Mouse (Mus musculus) embryonic fibroblast, embryonic 13.5 days (primary cell): ENCODE data around the gene Ankrd44. TPM values are rescaled to one million over a fixed set of nuclear protein-coding genes. Genes with fewer than 3 reads are reported as not detected.

ENCODE experiments used
- H3K27ac ChIP-seq: 2 replicates; pipeline ENCODE4 v1.5.1; 2012; ENCODE audit warnings: low read length, control low read depth, inconsistent platforms; ENCODE audit not compliant: insufficient read depth
- H3K4me1 ChIP-seq: 2 replicates; pipeline ENCODE4 v1.6.1; 2011; ENCODE audit warnings: low read length; ENCODE audit not compliant: control insufficient read depth, insufficient read depth
- H3K4me3 ChIP-seq: 2 replicates; pipeline ENCODE4 v1.5.1; 2011; ENCODE audit warnings: mild to moderate bottlenecking, control low read depth, low read length; ENCODE audit not compliant: insufficient read depth
- CTCF ChIP-seq: IDR thresholded peaks from 2 replicates; pipeline ENCODE4 v1.5.1; 2011; ENCODE audit warnings: mild to moderate bottlenecking, control low read depth, low read length, moderate library complexity, borderline replicate concordance; ENCODE audit not compliant: insufficient read depth
- POLR2A ChIP-seq: IDR thresholded peaks from 2 replicates; pipeline ENCODE4 v1.6.1; 2011; ENCODE audit warnings: low read depth, mild to moderate bottlenecking, control low read depth, low read length, moderate library complexity
- polyA plus RNA-seq: library from polyadenylated mRNA; stranded (reverse); fragments of >200 nt; gene quantifications from 2 replicates; pipeline ENCODE4 v1.2.4, GENCODE M21; 2011; ENCODE audit warnings: low read depth; ENCODE audit not compliant: missing spikeins, insufficient read length

Gene Ankrd44
- polyA plus RNA-seq, 1 experiment, result 24.8 TPM

DNA sequence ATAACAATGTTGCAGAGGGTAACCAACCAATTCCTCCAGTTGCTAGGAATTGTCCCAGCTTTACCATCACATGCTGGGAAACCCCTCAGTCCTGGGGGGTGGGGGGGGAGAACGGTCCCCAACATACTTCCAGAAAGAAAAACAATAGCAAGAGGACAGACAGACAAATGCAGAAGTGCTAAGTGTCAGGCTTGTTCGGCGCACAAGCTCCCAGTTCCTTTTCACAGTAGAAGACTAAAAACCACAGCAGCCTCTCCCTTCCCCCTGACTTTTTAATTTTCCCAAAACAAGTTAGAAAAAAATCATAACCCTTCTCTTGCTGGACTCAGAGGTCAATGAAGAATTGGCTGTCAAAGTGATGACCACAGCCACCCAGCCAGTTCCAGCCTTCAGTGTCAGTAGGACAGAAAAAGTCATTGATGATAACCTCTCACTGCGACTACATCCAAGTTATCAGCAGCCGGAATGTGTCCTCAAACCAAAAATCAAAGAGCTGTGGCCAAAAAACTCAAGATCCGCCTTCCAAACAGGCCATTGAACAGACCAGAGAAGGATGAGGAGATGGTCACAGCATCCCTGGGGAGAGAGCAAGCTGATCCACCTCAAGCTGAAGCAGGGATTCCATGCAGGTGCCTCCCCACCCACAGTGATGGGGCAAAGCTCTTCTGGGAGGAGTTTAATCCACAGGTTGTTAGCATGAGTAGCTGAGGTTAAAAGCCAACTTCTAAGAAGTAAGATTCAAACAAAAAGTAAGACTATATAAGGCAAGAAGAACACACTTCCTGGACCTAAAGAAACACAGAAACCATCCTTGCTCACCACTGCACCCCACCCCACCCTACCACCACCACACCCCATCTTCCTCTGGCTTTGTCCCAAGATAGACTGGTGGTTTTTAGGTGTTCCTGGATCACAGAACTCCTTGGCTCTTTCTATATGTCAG is 2.5 kb downstream of the Ankrd44 start:
- TF ChIP-seq CTCF (no peak), POLR2A (no peak)
- Histone ChIP-seq H3K4me3 (no peak overlapping the region), H3K27ac (no peak overlapping the region)

GRCm38 (mm10) chr1:54922707-54923106 is 3.5 kb downstream of the Ankrd44 start:
- Histone ChIP-seq H3K4me3 (no peak overlapping the region), H3K4me1 (no peaks in the 10 kb centered on the region), H3K27ac (no peak overlapping the region)
- TF ChIP-seq CTCF, result no peak
- no peak for TF ChIP-seq POLR2A

More for the DNA sequence above, 2.5 kb downstream of the Ankrd44 start:
- H3K4me1 ChIP-seq, result no peaks in the 10 kb centered on the region

GRCm38 (mm10) chr1:54922025-54922574 is 4.1 kb downstream of the Ankrd44 start:
- TF ChIP-seq CTCF (no peak), POLR2A (no peak)
- no peak overlapping the region for H3K27ac ChIP-seq

DNA sequence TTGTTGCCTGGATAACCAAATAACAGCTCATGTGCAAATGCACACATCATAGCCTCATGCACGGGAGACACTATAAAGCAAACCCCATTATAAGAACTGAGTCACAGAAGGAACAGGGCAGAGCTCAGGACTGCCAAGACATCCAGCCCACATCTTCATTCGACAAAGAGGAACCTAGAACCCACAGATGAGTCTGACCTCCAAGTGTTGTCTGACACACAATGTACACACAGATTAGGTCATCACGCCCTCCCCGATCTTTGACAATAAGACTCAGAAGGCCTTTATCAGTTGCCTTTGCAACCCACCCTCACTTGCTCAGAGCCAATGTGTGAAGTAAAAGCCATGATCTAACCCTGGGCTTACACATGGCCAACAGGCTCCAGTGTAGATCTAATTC is 6.1 kb downstream of the Ankrd44 start:
- no peak overlapping the region for H3K27ac ChIP-seq
- TF ChIP-seq CTCF (no peak), POLR2A (no peak)
- no peak overlapping the region for H3K4me3 ChIP-seq
- no peaks in the 10 kb centered on the region for H3K4me1 ChIP-seq

More at GRCm38 (mm10) chr1:54922025-54922574, 4.1 kb downstream of the Ankrd44 start:
- Histone ChIP-seq H3K4me3 (no peak overlapping the region), H3K4me1 (no peaks in the 10 kb centered on the region)

DNA sequence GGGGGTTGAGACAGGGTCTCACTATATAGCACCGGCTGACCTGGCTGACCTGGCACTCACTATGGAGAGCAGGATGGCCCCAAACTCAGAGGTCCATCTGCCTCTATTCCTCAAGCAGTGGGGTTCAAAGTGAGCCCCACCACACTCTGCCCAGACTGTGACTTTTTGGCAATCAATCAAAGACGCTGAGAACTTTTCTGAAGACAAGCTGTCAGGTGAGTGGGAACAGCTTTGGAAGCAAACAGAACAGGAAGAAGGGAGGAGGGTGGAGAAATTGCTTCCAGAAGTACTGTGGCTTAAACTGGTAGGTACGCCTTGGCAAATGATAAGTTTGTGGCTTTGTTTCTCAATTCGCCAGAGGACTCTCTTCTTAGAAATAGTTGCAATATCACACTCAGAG is 9.7 kb downstream of the Ankrd44 start:
- peaks cover 8% of the 10 kb centered on the region for H3K4me1 ChIP-seq
- H3K27ac ChIP-seq, result no peak overlapping the region
- TF ChIP-seq CTCF, result no peak
- TF ChIP-seq POLR2A, result no peak
- no peak overlapping the region for H3K4me3 ChIP-seq

DNA sequence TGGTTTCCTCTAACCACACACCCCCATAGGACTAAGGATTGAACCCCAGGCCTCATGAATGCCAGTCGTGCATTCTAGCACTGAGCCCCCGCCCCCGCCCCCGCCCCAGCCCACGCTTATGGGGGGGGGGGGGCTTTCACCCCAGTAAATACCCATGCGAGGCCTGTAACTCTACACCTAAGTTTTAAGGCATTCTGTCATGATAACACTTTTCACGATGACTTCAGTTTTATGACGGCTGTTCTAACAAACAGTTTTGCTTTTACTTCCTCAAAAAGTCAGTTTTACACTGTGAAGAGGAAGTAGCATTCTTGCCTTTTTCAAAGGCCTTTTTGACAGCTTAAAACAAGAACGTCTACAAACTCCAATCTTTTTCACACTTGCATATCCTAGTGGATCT is 11.8 kb downstream of the Ankrd44 start:
- H3K4me1 ChIP-seq, result peaks cover 8% of the 10 kb centered on the region
- TF ChIP-seq CTCF (no peak), POLR2A (no peak)
- no peak overlapping the region for H3K27ac ChIP-seq
- H3K4me3 ChIP-seq, result no peak overlapping the region

GRCm38 (mm10) chr1:54913379-54913873 is 12.8 kb downstream of the Ankrd44 start:
- no peak overlapping the region for H3K27ac ChIP-seq
- H3K4me1 ChIP-seq, result peaks cover 8% of the 10 kb centered on the region
- no peak for TF ChIP-seq POLR2A
- no peak for TF ChIP-seq CTCF

GRCm38 (mm10) chr1:54913063-54913335 is 13.2 kb downstream of the Ankrd44 start:
- TF ChIP-seq POLR2A (no peak), CTCF (no peak)
- Histone ChIP-seq H3K4me1 (peaks cover 8% of the 10 kb centered on the region), H3K4me3 (no peak overlapping the region), H3K27ac (no peak overlapping the region)

More at GRCm38 (mm10) chr1:54913379-54913873, 12.8 kb downstream of the Ankrd44 start:
- no peak overlapping the region for H3K4me3 ChIP-seq

DNA sequence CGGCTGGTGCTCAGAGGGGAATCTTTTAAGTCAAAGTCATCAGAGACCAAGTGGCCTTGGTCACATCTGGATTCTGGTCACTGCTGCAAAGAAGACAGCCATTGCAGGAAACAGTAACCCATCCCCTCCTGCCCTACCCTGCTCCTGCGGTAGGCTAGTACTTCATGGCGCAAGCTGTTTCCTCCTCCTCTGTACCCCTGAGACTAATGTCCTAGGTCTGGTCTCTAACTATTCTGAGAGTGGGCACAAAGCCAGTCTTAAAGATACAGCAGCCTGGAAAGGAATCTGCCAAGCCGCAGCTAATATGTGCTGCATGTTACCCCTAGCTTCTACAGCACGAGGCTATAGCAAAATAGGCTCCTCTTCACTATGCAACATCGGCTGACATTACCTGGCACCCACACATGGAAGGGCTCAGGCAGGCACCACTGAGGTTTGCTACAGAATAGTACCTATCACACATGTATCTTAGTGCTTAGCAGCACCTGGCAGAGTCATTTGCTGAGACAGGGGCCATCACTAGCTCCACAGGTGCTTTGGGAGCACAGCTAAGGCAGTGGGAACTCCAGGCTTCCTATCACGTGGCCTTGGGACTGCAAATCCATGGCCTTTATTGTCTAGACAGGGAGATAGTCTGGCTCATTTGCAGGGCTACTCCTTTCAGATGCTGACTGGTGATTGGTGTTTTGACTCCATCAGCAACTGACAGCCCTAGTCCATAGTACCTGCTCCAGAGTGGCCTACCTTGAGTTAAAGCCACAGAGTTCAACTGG is 13.7 kb downstream of the Ankrd44 start:
- TF ChIP-seq POLR2A (no peak), CTCF (no peak)
- H3K4me1 ChIP-seq, result peaks cover 12% of the 10 kb centered on the region
- H3K4me3 ChIP-seq, result no peak overlapping the region
- no peak overlapping the region for H3K27ac ChIP-seq
